Mouse (Mus musculus): Measurements from ENCODE around the gene Chchd6. TPM values are rescaled to one million over a fixed set of nuclear protein-coding genes. Genes with fewer than 3 reads are reported as not detected.

Chchd6 gene
- polyA plus RNA-seq, 1 experiment from 2014 or later = 174 TPM

DNA sequence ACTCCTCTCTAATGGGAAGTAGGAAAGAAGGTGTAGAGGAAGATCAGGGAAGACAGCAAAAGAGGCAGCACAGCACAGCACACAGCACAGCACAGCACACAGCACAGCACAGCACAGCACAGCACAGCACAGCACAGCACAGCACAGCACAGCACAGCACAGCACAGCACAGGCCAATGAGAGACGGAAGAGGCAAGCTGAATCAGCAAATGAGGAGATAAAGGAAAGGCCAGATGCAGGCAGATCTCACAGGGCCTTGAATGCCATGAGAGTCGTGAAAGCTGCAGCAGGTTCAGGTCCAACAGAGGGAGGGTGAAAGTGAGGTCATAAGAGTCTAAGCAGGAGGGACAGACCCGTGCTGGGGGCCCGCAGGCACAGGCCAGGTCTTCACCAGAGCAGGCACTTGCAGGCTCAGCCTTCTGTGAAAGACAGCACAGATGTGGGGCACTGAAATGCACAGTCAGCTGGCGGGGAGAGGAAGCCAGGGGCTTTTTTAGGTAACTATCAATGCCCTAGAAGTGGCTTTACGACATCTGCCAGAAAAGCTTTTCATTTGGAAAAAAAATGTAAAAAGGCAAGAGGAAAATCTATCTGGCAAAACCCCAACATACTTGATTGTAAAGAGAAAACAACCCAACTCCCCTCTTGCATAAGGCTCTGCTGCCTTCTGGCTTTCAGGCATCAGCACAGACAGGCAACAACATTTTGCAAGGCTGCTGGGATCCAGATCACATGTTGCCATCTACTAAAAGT, 96.5 kb downstream of the Chchd6 start:
- ATAC-seq (ENCODE audit: low FRiP score) = no peak; the same call in 1 of the 2 replicates
- Histone ChIP-seq H3K9ac (replicated peaks) (no peak overlapping the region), H3K4me2 (no peak overlapping the region), H3K4me3 (replicated peaks) (no peak overlapping the region), H3K27ac (replicated peaks) (peak overlapping the region; percentile 54), H3K36me3 (no peaks in the 10 kb centered on the region), H3K9me3 (replicated peaks) (no peaks in the 10 kb centered on the region), H3K27me3 (replicated peaks) (no peaks in the 10 kb centered on the region), H3K4me1 (peaks cover 9% of the 10 kb centered on the region; the same call in 1 of the 2 replicates)
- 44% methylated on average over 6 of the region's 6 CpGs for WGBS

GRCm38 (mm10) chr6:89496916-89497315, 98.5 kb downstream of the Chchd6 start:
- WGBS = 93% methylated on average over 1 of the region's 1 CpGs
- no peak overlapping the region for H3K9ac ChIP-seq (replicated peaks)

GRCm38 (mm10) chr6:89492368-89492767, 103.1 kb downstream of the Chchd6 start:
- no peak overlapping the region for H3K4me3 ChIP-seq (replicated peaks)
- H3K27me3 ChIP-seq (replicated peaks) = no peaks in the 10 kb centered on the region
- no peaks in the 10 kb centered on the region for H3K9me3 ChIP-seq (replicated peaks)
- H3K9ac ChIP-seq (replicated peaks) = no peak overlapping the region
- H3K4me2 ChIP-seq = no peak overlapping the region
- ATAC-seq (ENCODE audit: low FRiP score) = no peak
- no peaks in the 10 kb centered on the region for H3K36me3 ChIP-seq
- no peak overlapping the region for H3K27ac ChIP-seq (replicated peaks)
- no peaks in the 10 kb centered on the region for H3K4me1 ChIP-seq
- 84% methylated on average over 4 of the region's 4 CpGs for WGBS

More at GRCm38 (mm10) chr6:89496916-89497315, 98.5 kb downstream of the Chchd6 start:
- no peaks in the 10 kb centered on the region for H3K36me3 ChIP-seq
- H3K4me1 ChIP-seq = peaks cover 9% of the 10 kb centered on the region; the same call in 1 of the 2 replicates
- H3K4me2 ChIP-seq = no peak overlapping the region
- H3K27ac ChIP-seq (replicated peaks) = no peak overlapping the region
- H3K4me3 ChIP-seq (replicated peaks) = no peak overlapping the region
- no peak for ATAC-seq (ENCODE audit: low FRiP score)
- no peaks in the 10 kb centered on the region for H3K27me3 ChIP-seq (replicated peaks)
- no peaks in the 10 kb centered on the region for H3K9me3 ChIP-seq (replicated peaks)

DNA sequence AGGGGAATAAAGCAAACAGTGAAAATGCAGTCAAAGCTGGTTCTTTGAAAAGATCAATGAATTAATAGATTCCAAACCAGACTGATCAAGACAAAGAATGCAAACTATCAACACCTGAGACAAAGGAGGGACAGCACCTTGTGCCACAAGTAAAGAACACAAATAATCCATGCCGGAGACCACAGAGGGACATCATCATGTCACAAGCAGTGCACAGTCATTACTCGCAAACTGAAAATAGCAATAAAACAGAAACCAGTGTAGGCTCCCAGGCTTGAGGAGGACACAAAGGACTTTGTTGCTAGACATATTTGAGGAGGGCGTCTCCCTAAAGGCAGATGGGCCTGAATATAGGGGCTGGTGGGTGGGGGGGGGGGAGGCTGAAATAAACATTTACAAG, 105.1 kb downstream of the Chchd6 start:
- Histone ChIP-seq H3K4me2 (no peak overlapping the region), H3K4me1 (no peaks in the 10 kb centered on the region), H3K27ac (replicated peaks) (no peak overlapping the region), H3K4me3 (replicated peaks) (no peak overlapping the region), H3K36me3 (no peaks in the 10 kb centered on the region), H3K9ac (replicated peaks) (no peak overlapping the region), H3K9me3 (replicated peaks) (no peaks in the 10 kb centered on the region), H3K27me3 (replicated peaks) (no peaks in the 10 kb centered on the region)
- 54% methylated on average over 3 of the region's 3 CpGs for WGBS
- no peak for ATAC-seq (ENCODE audit: low FRiP score)

DNA sequence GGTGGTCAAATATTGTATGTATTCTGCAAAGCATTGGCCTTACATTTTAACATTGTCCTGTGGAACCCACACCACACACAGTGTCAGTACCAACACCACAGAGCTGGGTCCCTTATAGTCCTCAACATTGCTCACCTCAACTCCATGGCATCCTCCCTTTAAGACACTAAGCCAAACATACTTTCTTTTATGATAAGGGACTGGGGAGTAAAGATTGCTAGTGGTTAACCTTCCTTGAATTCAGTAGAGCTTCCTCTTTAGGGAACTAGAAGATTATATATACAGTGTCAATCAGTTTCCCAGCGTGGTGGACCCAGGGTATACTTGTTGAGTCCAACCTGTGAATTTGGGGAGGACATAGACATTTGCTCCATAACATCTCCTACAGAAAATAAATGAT, 105.9 kb downstream of the Chchd6 start:
- Histone ChIP-seq H3K36me3 (no peaks in the 10 kb centered on the region), H3K27me3 (replicated peaks) (no peaks in the 10 kb centered on the region), H3K4me1 (no peaks in the 10 kb centered on the region), H3K9ac (replicated peaks) (no peak overlapping the region), H3K4me2 (no peak overlapping the region), H3K27ac (replicated peaks) (no peak overlapping the region), H3K4me3 (replicated peaks) (no peak overlapping the region), H3K9me3 (replicated peaks) (no peaks in the 10 kb centered on the region)
- no peak for ATAC-seq (ENCODE audit: low FRiP score)
- 95% methylated on average over 1 of the region's 1 CpGs for WGBS

GRCm38 (mm10) chr6:89486055-89486454, 109.4 kb downstream of the Chchd6 start:
- H3K4me2 ChIP-seq = no peak overlapping the region
- H3K9ac ChIP-seq (replicated peaks) = no peak overlapping the region
- no peaks in the 10 kb centered on the region for H3K27me3 ChIP-seq (replicated peaks)
- no peak overlapping the region for H3K27ac ChIP-seq (replicated peaks)
- no peaks in the 10 kb centered on the region for H3K36me3 ChIP-seq
- WGBS = 54% methylated on average over 4 of the region's 4 CpGs
- H3K4me3 ChIP-seq (replicated peaks) = no peak overlapping the region
- ATAC-seq (ENCODE audit: low FRiP score) = no peak
- H3K9me3 ChIP-seq (replicated peaks) = no peaks in the 10 kb centered on the region
- H3K4me1 ChIP-seq = no peaks in the 10 kb centered on the region

GRCm38 (mm10) chr6:89481192-89481591, 114.3 kb downstream of the Chchd6 start:
- Histone ChIP-seq H3K4me1 (no peaks in the 10 kb centered on the region), H3K36me3 (no peaks in the 10 kb centered on the region), H3K9me3 (replicated peaks) (no peaks in the 10 kb centered on the region), H3K4me2 (no peak overlapping the region), H3K9ac (replicated peaks) (no peak overlapping the region), H3K27me3 (replicated peaks) (no peaks in the 10 kb centered on the region), H3K4me3 (replicated peaks) (no peak overlapping the region), H3K27ac (replicated peaks) (no peak overlapping the region)
- ATAC-seq (ENCODE audit: low FRiP score) = no peak
- WGBS = 85% methylated on average over 4 of the region's 4 CpGs

DNA sequence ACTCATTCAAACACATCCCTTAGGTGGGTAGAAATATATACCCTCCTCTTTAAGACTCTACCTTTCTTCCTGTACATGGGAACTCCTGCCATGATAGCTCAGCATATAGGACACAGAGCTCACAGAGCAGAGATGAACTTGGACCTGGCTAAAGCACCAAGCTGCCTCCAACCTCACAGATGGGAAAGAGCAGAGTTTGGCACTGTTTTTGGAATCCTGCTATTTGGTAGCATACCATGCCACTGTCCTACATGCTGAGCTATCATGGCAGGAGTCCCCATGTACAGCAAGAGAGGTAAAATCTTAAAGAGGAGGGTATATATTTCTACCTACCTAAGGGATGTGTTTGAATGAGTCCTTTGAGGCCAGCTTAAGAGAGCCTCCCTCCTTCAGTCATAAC, 127.5 kb downstream of the Chchd6 start:
- no peak overlapping the region for H3K27ac ChIP-seq (replicated peaks)
- no peaks in the 10 kb centered on the region for H3K27me3 ChIP-seq (replicated peaks)
- no peak overlapping the region for H3K4me2 ChIP-seq
- no peak overlapping the region for H3K4me3 ChIP-seq (replicated peaks)
- H3K4me1 ChIP-seq = peaks cover 8% of the 10 kb centered on the region; the same call in 1 of the 2 replicates
- H3K9ac ChIP-seq (replicated peaks) = no peak overlapping the region
- no peak for ATAC-seq (ENCODE audit: low FRiP score)
- no peaks in the 10 kb centered on the region for H3K9me3 ChIP-seq (replicated peaks)
- H3K36me3 ChIP-seq = no peaks in the 10 kb centered on the region

- no peak for ATAC-seq (ENCODE audit: low FRiP score)
- Histone ChIP-seq H3K27ac (replicated peaks) (no peak overlapping the region), H3K27me3 (replicated peaks) (no peaks in the 10 kb centered on the region), H3K9me3 (replicated peaks) (no peaks in the 10 kb centered on the region), H3K36me3 (no peaks in the 10 kb centered on the region), H3K4me3 (replicated peaks) (no peak overlapping the region), H3K9ac (replicated peaks) (no peak overlapping the region), H3K4me1 (peaks cover 8% of the 10 kb centered on the region; the same call in 1 of the 2 replicates), H3K4me2 (no peak overlapping the region)
- 65% methylated on average over 9 of the region's 9 CpGs for WGBS
Observed at GRCm38 (mm10) chr6:89467290-89467689, 128.2 kb downstream of the Chchd6 start.

DNA sequence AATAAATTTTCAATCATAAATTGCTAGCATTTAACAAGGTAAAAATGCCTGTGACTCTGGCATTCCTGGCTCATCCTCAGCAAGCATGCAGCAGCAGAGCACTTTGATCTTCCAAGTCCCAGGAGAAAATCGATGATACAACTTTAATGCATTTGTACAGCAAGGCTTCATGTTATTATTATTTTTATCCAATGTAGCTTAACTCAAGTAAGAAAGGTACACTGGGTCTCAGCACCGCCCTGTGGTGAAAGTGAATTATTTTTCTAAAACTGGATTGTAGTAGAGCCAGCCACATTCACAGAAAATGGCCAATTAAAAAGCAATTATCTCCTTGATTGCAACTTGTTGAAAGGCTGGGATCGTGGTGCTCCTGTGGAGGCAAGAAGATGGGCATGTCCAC, 128.6 kb downstream of the Chchd6 start:
- Histone ChIP-seq H3K4me1 (peaks cover 8% of the 10 kb centered on the region; the same call in 1 of the 2 replicates), H3K36me3 (no peaks in the 10 kb centered on the region), H3K27ac (replicated peaks) (no peak overlapping the region), H3K9ac (replicated peaks) (no peak overlapping the region), H3K9me3 (replicated peaks) (no peaks in the 10 kb centered on the region), H3K4me3 (replicated peaks) (no peak overlapping the region), H3K4me2 (no peak overlapping the region), H3K27me3 (replicated peaks) (no peaks in the 10 kb centered on the region)
- no peak for ATAC-seq (ENCODE audit: low FRiP score)
- 61% methylated on average over 3 of the region's 3 CpGs for WGBS

GRCm38 (mm10) chr6:89466053-89466708, 129.3 kb downstream of the Chchd6 start:
- Histone ChIP-seq H3K27ac (replicated peaks) (no peak overlapping the region), H3K36me3 (no peaks in the 10 kb centered on the region), H3K4me1 (peaks cover 8% of the 10 kb centered on the region; the same call in 1 of the 2 replicates), H3K27me3 (replicated peaks) (no peaks in the 10 kb centered on the region), H3K4me2 (no peak overlapping the region), H3K9me3 (replicated peaks) (no peaks in the 10 kb centered on the region), H3K4me3 (replicated peaks) (no peak overlapping the region), H3K9ac (replicated peaks) (no peak overlapping the region)
- ATAC-seq (ENCODE audit: low FRiP score) = no peak
- WGBS = 69% methylated on average over 12 of the region's 12 CpGs

- H3K27ac ChIP-seq (replicated peaks) = no peak overlapping the region
- no peak overlapping the region for H3K4me2 ChIP-seq
- no peaks in the 10 kb centered on the region for H3K9me3 ChIP-seq (replicated peaks)
- H3K4me3 ChIP-seq (replicated peaks) = no peak overlapping the region
- WGBS = 82% methylated on average over 2 of the region's 2 CpGs
- no peak overlapping the region for H3K9ac ChIP-seq (replicated peaks)
- H3K27me3 ChIP-seq (replicated peaks) = no peaks in the 10 kb centered on the region
- no peaks in the 10 kb centered on the region for H3K36me3 ChIP-seq
- peaks cover 7% of the 10 kb centered on the region; the same call in 1 of the 2 replicates for H3K4me1 ChIP-seq
- no peak for ATAC-seq (ENCODE audit: low FRiP score)
Observed at GRCm38 (mm10) chr6:89462223-89462760, 133.2 kb downstream of the Chchd6 start.
